Mouse (Mus musculus): ENCODE measurements around the gene 2900026A02Rik. TPM values are rescaled to one million over a fixed set of nuclear protein-coding genes. Genes with fewer than 3 reads are reported as not detected.
A peak's percentile ranks its signal among the peaks of the same experiment; 100 is the strongest.

2900026A02Rik gene
- total RNA-seq, 1 experiment: 12.3 TPM

- H3K4me1 ChIP-seq (ENCODE audit: control insufficient read depth in 2 of 2, insufficient read depth in 2 of 2, low read length in 2 of 2, poor library complexity in 1 of 2): peaks cover 1 to 9% of the 10 kb centered on the region in 2 experiments; a peak in 1 of 4 replicates
- H3K4me3 ChIP-seq (ENCODE audit: insufficient read depth in 1 of 2, low read depth in 1 of 2, low read length in 2 of 2, poor library complexity in 1 of 2, severe bottlenecking in 1 of 2): no peak overlapping the region
- no peak overlapping the region for H3K27ac ChIP-seq (ENCODE audit: insufficient read depth, low read depth, low read length, poor library complexity, severe bottlenecking)
- H3K9me3 ChIP-seq (ENCODE audit: control insufficient read depth, insufficient read depth, low read depth, low read length): no peaks in the 10 kb centered on the region
- DNase-seq (ENCODE audit: low read depth, low spot score): no peak
- H3K9ac ChIP-seq (ENCODE audit: insufficient read depth, low read depth, low read length, poor library complexity, severe bottlenecking): no peak overlapping the region
- TF ChIP-seq ZNF384 (IDR thresholded peaks at IDR 0.05; ENCODE audit: low read depth, low read length) (no peak), ZC3H11A (IDR thresholded peaks at IDR 0.05; ENCODE audit: borderline replicate concordance, low read depth, low read length) (no peak), MAFK (IDR thresholded peaks at IDR 0.05; ENCODE audit: insufficient read depth, low read depth, low read length) (no peak), CHD2 (IDR thresholded peaks at IDR 0.05; ENCODE audit: low read depth, low read length) (no peak), HCFC1 (IDR thresholded peaks at IDR 0.05; ENCODE audit: borderline replicate concordance, insufficient read depth, low read length) (no peak)
- in situ Hi-C loops (cut with MboI; ENCODE audit: low sequenced_read_pairs in 2 of 2, unreplicated experiment in 2 of 2): no loop called here
- H3K36me3 ChIP-seq (ENCODE audit: control insufficient read depth, insufficient read depth, low read length, poor library complexity, severe bottlenecking): no peaks in the 10 kb centered on the region; the same call in 1 of the 2 replicates
These were observed 135.1 kb downstream of the 2900026A02Rik start for GRCm38 (mm10) chr5:113085931-113086330.

DNA sequence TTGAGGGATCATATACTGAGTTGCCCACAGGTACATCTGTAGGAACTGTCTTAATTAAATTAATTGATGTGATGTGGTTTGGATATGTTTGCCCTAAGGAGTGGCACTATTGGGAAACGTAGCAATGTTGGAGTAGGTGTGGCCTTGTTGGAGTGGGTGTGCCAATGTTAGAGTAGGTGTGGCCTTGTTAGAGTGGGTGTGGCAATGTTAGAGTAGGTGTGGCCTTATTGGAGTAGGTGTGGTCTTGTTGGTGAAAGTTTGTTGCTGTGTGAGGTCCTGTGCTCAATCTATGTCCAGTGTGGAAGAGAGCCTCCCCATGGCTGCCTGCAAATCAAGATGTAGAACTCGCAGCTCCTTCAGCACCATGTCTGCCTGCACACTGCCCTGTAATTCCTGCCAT lies 136.7 kb downstream of the 2900026A02Rik start:
- in situ Hi-C loops (cut with MboI; ENCODE audit: low sequenced_read_pairs in 2 of 2, unreplicated experiment in 2 of 2): no loop called here
- H3K27ac ChIP-seq (ENCODE audit: insufficient read depth, low read depth, low read length, poor library complexity, severe bottlenecking): no peak overlapping the region
- H3K4me3 ChIP-seq (ENCODE audit: insufficient read depth in 1 of 2, low read depth in 1 of 2, low read length in 2 of 2, poor library complexity in 1 of 2, severe bottlenecking in 1 of 2): no peak overlapping the region
- H3K9ac ChIP-seq (ENCODE audit: insufficient read depth, low read depth, low read length, poor library complexity, severe bottlenecking): no peak overlapping the region
- H3K4me1 ChIP-seq (ENCODE audit: control insufficient read depth in 2 of 2, insufficient read depth in 2 of 2, low read length in 2 of 2, poor library complexity in 1 of 2): peaks cover 1 to 2% of the 10 kb centered on the region in 2 experiments; a peak in 1 of 4 replicates
- no peaks in the 10 kb centered on the region for H3K9me3 ChIP-seq (ENCODE audit: control insufficient read depth, insufficient read depth, low read depth, low read length)
- no peak for TF ChIP-seq MAFK (IDR thresholded peaks at IDR 0.05; ENCODE audit: insufficient read depth, low read depth, low read length)
- no peak for TF ChIP-seq HCFC1 (IDR thresholded peaks at IDR 0.05; ENCODE audit: borderline replicate concordance, insufficient read depth, low read length)
- no peak for TF ChIP-seq ZNF384 (IDR thresholded peaks at IDR 0.05; ENCODE audit: low read depth, low read length)
- TF ChIP-seq CHD2 (IDR thresholded peaks at IDR 0.05; ENCODE audit: low read depth, low read length): no peak
- TF ChIP-seq ZC3H11A (IDR thresholded peaks at IDR 0.05; ENCODE audit: borderline replicate concordance, low read depth, low read length): no peak
- no peaks in the 10 kb centered on the region for H3K36me3 ChIP-seq (ENCODE audit: control insufficient read depth, insufficient read depth, low read length, poor library complexity, severe bottlenecking)
- DNase-seq (ENCODE audit: low read depth, low spot score): peak; percentile 43

DNA sequence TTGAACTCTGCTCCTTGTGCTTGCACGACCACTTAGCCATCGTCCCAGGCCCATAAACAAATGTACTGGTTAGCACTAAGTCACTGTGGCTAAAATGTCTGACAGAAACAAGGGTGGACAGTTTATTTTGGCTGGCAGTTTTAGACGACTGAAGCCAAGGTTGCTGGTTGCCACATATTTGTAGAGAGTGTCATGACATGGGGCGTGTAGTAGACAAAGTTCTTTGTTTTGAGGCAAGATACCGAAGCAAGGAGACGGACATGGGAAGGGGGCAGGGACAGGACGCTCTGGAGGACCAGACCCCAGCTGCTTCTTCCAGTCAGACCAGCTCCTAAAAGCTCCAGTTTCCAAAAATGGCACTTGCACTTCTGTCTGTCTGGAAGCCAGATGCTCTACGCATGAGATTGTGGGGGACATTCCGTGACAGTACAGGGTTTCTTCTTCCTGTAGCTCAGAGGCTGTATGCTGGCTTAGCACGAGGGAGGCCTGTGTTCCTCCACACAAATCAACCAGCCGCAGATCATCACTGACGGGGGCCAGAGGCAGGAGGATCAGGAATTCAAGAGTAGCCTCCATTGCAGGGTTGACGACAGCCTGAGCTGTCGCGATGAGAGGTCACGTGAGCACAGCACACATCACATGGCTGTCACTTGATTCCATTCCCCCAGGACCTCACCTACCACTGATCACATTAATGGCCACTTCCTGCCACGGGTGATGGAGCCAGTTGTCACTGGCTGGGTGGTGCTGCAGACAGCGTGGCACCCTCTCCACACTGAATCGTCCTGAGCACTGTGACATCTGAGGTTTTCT lies 138.5 kb downstream of the 2900026A02Rik start:
- no peak overlapping the region for H3K9ac ChIP-seq (ENCODE audit: insufficient read depth, low read depth, low read length, poor library complexity, severe bottlenecking)
- H3K36me3 ChIP-seq (ENCODE audit: control insufficient read depth, insufficient read depth, low read length, poor library complexity, severe bottlenecking): no peaks in the 10 kb centered on the region
- TF ChIP-seq ZNF384 (IDR thresholded peaks at IDR 0.05; ENCODE audit: low read depth, low read length) (no peak), CHD2 (IDR thresholded peaks at IDR 0.05; ENCODE audit: low read depth, low read length) (no peak), ZC3H11A (IDR thresholded peaks at IDR 0.05; ENCODE audit: borderline replicate concordance, low read depth, low read length) (no peak), MAFK (IDR thresholded peaks at IDR 0.05; ENCODE audit: insufficient read depth, low read depth, low read length) (no peak), HCFC1 (IDR thresholded peaks at IDR 0.05; ENCODE audit: borderline replicate concordance, insufficient read depth, low read length) (no peak)
- H3K9me3 ChIP-seq (ENCODE audit: control insufficient read depth, insufficient read depth, low read depth, low read length): no peaks in the 10 kb centered on the region
- no peak overlapping the region for H3K27ac ChIP-seq (ENCODE audit: insufficient read depth, low read depth, low read length, poor library complexity, severe bottlenecking)
- H3K4me1 ChIP-seq (ENCODE audit: control insufficient read depth in 2 of 2, insufficient read depth in 2 of 2, low read length in 2 of 2, poor library complexity in 1 of 2): peaks cover 1 to 2% of the 10 kb centered on the region in 2 experiments; a peak in 1 of 4 replicates
- DNase-seq (ENCODE audit: low read depth, low spot score): no peak
- H3K4me3 ChIP-seq (ENCODE audit: insufficient read depth in 1 of 2, low read depth in 1 of 2, low read length in 2 of 2, poor library complexity in 1 of 2, severe bottlenecking in 1 of 2): no peak overlapping the region
- in situ Hi-C loops (cut with MboI; ENCODE audit: low sequenced_read_pairs in 2 of 2, unreplicated experiment in 2 of 2): no loop called here

GRCm38 (mm10) chr5:113081439-113081838 lies 139.6 kb downstream of the 2900026A02Rik start, which contains the start of gene Crybb3:
Gene Crybb3, minus strand, starts transcription at chr5:113081584.
- DNase-seq (ENCODE audit: low read depth, low spot score): no peak

More at GRCm38 (mm10) chr5:113081439-113081838, 139.6 kb downstream of the 2900026A02Rik start, which contains the start of gene Crybb3:
- Histone ChIP-seq H3K36me3 (ENCODE audit: control insufficient read depth, insufficient read depth, low read length, poor library complexity, severe bottlenecking) (no peaks in the 10 kb centered on the region), H3K4me1 (ENCODE audit: control insufficient read depth in 2 of 2, insufficient read depth in 2 of 2, low read length in 2 of 2, poor library complexity in 1 of 2) (peaks cover 1 to 2% of the 10 kb centered on the region in 2 experiments; a peak in 1 of 4 replicates), H3K9me3 (ENCODE audit: control insufficient read depth, insufficient read depth, low read depth, low read length) (no peaks in the 10 kb centered on the region), H3K4me3 (ENCODE audit: insufficient read depth in 1 of 2, low read depth in 1 of 2, low read length in 2 of 2, poor library complexity in 1 of 2, severe bottlenecking in 1 of 2) (peak within 1 kb of the TSS in 1 of 2 experiments; percentile 24; a peak in 1 of 4 replicates), H3K9ac (ENCODE audit: insufficient read depth, low read depth, low read length, poor library complexity, severe bottlenecking) (no peak within 1 kb of the TSS), H3K27ac (ENCODE audit: insufficient read depth, low read depth, low read length, poor library complexity, severe bottlenecking) (no peak within 1 kb of the TSS)
- in situ Hi-C loops (cut with MboI; ENCODE audit: low sequenced_read_pairs in 2 of 2, unreplicated experiment in 2 of 2): no loop called here
- TF ChIP-seq HCFC1 (IDR thresholded peaks at IDR 0.05; ENCODE audit: borderline replicate concordance, insufficient read depth, low read length) (no peak), CHD2 (IDR thresholded peaks at IDR 0.05; ENCODE audit: low read depth, low read length) (no peak), ZC3H11A (IDR thresholded peaks at IDR 0.05; ENCODE audit: borderline replicate concordance, low read depth, low read length) (no peak), MAFK (IDR thresholded peaks at IDR 0.05; ENCODE audit: insufficient read depth, low read depth, low read length) (no peak), ZNF384 (IDR thresholded peaks at IDR 0.05; ENCODE audit: low read depth, low read length) (no peak)

Data from ES-E14 (cell line).